Mouse (Mus musculus) telencephalon, adult 2 months (tissue): ENCODE measurements around the gene Rfc2.
A peak's percentile ranks its signal among the peaks of the same experiment; 100 is the strongest.

Experiments used
- DNase-seq: peaks from one replicate; pipeline ENCODE4 v3.0.0-alpha.2; 2011; ENCODE audit warnings: low read depth, low spot score

The Rfc2 gene

GRCm38 (mm10) chr5:134565696-134566095 lies 15.5 kb upstream of the Rfc2 start:
- no peak for DNase-seq

- no peak for DNase-seq
Observed at GRCm38 (mm10) chr5:134567445-134567844, 13.7 kb upstream of the Rfc2 start.

GRCm38 (mm10) chr5:134568030-134568429 lies 13.1 kb upstream of the Rfc2 start:
- no peak for DNase-seq

GRCm38 (mm10) chr5:134568964-134569491 lies 12.1 kb upstream of the Rfc2 start:
- no peak for DNase-seq

- no peak for DNase-seq
Observed at GRCm38 (mm10) chr5:134571730-134572507, 9.2 kb upstream of the Rfc2 start.

- DNase-seq = no peak
Observed at GRCm38 (mm10) chr5:134572508-134573214, 8.5 kb upstream of the Rfc2 start.

- DNase-seq = no peak
Observed at GRCm38 (mm10) chr5:134575833-134576232, 5.3 kb upstream of the Rfc2 start.

GRCm38 (mm10) chr5:134576517-134577220 lies 4.5 kb upstream of the Rfc2 start:
- no peak for DNase-seq

GRCm38 (mm10) chr5:134577534-134577933 lies 3.6 kb upstream of the Rfc2 start:
- DNase-seq = no peak

- DNase-seq = no peak
Observed at GRCm38 (mm10) chr5:134579135-134579534, 2.0 kb upstream of the Rfc2 start.

GRCm38 (mm10) chr5:134582221-134582907 lies 1.2 kb downstream of the Rfc2 start:
- DNase-seq = peak; percentile 91

GRCm38 (mm10) chr5:134583006-134583883 lies 2.1 kb downstream of the Rfc2 start:
- no peak for DNase-seq

GRCm38 (mm10) chr5:134583884-134584213 lies 2.7 kb downstream of the Rfc2 start:
- DNase-seq = no peak

- DNase-seq = no peak
Observed at GRCm38 (mm10) chr5:134584798-134585197, 3.6 kb downstream of the Rfc2 start.

GRCm38 (mm10) chr5:134589900-134590299 lies 8.7 kb downstream of the Rfc2 start:
- DNase-seq = no peak

GRCm38 (mm10) chr5:134592026-134592581 lies 10.9 kb downstream of the Rfc2 start:
- DNase-seq = no peak

GRCm38 (mm10) chr5:134593093-134593492 lies 11.9 kb downstream of the Rfc2 start:
- DNase-seq = no peak

GRCm38 (mm10) chr5:134597711-134598110 lies 16.5 kb downstream of the Rfc2 start:
- DNase-seq = no peak

GRCm38 (mm10) chr5:134604376-134604775 lies 23.2 kb downstream of the Rfc2 start:
- no peak for DNase-seq

- DNase-seq = no peak
Observed at GRCm38 (mm10) chr5:134606314-134606713, 25.1 kb downstream of the Rfc2 start.
